Mouse (Mus musculus): ENCODE data around the gene Lmod1. TPM values are rescaled to one million over a fixed set of nuclear protein-coding genes. Genes with fewer than 3 reads are reported as not detected.
A peak's percentile ranks its signal among the peaks of the same experiment; 100 is the strongest.

Gene Lmod1
- under 1 TPM; 0.59 to 0.95 TPM for total RNA-seq (2021)

DNA sequence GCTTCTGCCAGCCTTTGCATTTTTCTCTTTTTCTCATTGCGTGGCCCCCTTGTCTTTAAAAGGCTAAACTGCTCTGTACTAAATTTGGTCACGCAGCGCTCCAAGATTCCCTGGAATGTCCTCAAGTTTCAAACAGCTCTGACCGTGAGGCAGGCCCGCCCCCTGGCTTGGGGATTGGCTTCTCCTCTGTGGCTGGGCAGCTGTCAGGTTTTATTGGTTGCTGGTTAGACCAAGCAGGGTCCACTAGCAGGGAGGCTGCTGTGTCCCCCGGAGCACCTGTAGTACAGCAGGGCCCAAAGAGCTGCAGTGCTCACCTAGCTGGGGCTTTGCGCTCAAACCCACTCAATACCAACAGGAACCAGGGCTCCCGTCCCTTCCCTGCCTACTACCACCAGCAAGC is at the start of gene Lmod1:
TSS of gene Lmod1 (plus strand) at position 237 of the 400 bp plus-strand sequence.
- DNase-seq (ENCODE audit: low spot score in 2 of 2) = no peak
- intact Hi-C loops (cut with DNase I) = no loop called here

DNA sequence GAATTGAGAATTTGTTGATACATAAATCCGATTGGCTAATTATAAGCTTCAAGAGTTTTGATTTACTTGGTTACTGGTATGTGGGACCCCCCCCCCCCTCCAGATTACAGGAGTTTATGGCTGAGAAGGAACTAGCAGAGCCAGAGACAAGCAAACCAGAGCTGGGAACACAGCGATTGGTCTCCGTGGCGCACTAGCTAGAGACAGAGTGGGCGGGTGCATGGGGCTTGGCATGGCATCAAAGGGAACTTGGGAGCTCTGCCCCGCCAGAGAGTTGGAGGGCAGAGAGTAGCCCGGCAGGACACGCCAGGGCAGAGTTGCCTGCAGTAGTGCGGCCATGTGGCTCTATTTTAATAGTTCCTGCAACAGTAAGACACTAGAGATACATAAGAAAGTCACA is 44.0 kb upstream of the Lmod1 start:
- peak; percentile 38 to 54 for DNase-seq (ENCODE audit: low spot score in 2 of 2)
- intact Hi-C loops (cut with DNase I) = loop anchor here (5.0 kb wide), 1 partner anchor 87 kb away; no protein-coding TSS in a partner anchor

DNA sequence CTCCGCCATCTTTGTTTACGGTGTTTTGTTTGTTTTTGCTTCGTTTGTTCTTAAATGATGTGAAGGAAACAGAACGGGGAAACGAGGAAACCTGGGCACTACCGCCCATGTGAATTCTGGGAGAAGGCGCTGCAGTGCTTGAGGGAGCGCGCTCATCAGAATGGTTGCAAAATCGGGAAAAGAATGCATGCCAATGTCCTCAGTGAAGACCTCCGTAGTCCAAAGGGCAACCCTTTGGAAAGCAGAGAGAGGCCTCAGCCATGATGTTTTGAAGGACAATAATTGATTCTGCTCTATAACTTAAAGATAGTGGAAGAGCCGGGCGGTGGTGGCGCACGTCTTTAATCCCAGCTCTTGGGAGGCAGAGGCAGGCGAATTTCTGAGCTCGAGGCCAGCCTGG is 42.8 kb upstream of the Lmod1 start:
- intact Hi-C loops (cut with DNase I) = loop anchor here (5.0 kb wide), 1 partner anchor 85 kb away; no protein-coding TSS in a partner anchor
- DNase-seq (ENCODE audit: low spot score in 2 of 2) = no peak

DNA sequence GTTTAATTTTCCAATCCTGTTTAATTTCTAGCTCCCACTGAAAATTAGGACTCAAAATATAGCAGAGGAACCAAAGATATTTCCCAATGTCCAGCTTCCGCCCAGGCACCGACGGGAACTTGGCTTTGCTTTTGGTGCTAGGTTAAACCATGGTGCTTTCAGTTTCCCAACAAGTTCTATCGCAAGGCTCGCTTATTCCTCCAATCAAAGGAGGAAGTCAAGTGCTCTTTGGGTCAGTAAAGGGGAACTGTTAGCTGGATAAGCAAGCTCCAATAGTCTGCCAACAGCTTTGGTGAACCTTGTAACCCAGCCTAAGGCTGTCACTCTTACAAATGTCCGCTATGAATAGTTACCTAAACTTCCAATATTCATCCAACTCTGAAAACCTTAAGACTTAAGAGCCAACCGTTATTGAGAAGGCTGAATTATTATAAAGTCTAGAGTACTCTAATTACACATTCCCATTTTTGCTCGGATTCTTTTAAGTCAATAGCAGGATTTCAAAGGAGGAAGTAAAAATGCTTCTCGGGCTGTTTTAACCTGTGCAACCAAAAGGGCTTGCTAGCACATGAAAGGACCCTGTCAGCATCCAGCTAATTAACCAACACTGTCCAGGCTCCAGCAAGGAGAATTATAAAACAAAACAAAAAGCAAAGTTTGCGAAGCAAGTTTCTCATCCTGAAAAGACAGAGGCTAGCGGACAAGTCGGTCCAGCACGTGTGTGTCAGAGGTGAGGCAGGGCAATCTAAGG is 41.9 kb upstream of the Lmod1 start:
- intact Hi-C loops (cut with DNase I) = loop anchor here (5.0 kb wide), 1 partner anchor 85 kb away; no protein-coding TSS in a partner anchor
- no peak for DNase-seq (ENCODE audit: low spot score in 2 of 2)

DNA sequence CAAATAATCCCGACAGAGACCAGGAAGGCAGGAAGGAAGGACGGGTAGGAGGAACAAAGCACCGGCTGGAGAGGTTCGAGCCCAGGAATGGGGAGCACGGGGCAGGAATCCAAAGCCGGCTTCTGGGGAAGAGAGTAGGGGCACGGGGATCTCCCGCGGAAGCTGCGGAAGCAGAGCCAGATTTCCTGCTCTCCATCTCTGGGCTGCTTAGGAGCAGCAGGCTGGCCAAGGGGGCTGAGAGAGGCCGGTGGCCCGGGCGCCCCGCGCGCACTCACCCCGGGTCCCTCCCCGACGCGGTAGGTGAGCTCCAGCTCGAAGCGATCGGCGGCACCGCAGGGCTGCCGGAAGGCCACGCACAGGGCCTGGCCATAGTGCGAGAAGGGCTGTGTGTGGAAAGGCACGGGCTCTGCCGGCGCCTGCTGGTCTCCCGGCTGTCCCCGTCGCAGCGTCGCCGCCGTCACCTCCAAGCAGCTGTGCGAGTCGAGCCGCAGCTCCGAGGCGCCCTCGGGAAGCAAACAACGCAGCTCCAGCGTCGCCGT is 41.3 kb upstream of the Lmod1 start:
- no peak for DNase-seq (ENCODE audit: low spot score in 2 of 2)
- intact Hi-C loops (cut with DNase I) = loop anchor here (5.0 kb wide), 1 partner anchor 84 kb away; no protein-coding TSS in a partner anchor

DNA sequence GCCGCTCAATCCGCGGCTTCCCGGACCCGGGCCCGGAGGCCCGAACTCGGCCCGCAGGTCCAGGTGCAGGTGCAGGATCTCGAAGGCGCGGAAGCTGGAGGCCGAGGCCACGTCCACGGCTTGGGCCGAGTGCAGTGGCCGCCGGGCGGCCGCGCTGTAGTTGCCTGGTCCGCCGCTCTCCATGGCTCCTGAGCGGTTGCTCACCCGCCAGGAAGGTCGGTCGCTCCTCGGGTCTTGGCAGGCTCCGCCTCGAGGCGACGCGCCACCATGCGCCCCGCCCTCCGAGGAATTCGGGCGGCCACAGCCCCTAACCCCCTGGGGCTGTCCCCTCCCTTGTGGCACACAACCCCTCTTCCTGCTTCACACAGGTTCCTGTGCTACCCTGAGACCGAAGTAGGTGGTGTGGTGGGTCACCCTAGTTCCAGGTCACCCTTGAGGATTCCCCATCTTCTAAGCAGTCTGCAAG is 40.7 kb upstream of the Lmod1 start, which contains the start of gene Rnpep:
TSS of gene Rnpep (minus strand) at position 259 of the 466 bp plus-strand sequence.
- peak; percentile 80 to 85 for DNase-seq (ENCODE audit: low spot score in 2 of 2)
- intact Hi-C loops (cut with DNase I) = loop anchor here (5.0 kb wide), 1 partner anchor 83 kb away; no protein-coding TSS in a partner anchor

DNA sequence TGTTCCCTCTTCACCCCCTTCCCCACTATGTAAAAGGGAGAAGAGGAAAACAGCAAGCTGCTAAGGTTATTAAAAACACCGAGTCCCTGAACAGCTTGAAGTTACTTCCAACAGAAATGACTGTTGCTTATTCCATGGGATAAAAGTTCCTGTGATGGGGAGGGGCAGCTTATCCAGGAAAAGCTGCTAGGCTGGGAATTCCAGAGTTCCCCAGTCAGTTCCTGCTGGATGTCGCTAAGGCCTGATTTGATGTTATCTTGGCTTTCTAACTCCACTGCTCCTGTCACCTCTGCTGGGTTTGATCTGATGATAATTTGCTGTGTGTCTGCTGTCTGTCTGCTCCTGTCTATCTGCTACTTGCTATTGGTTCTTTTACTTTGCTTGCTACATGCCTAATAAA is 38.3 kb upstream of the Lmod1 start:
- intact Hi-C loops (cut with DNase I) = no loop called here
- no peak for DNase-seq (ENCODE audit: low spot score in 2 of 2)

DNA sequence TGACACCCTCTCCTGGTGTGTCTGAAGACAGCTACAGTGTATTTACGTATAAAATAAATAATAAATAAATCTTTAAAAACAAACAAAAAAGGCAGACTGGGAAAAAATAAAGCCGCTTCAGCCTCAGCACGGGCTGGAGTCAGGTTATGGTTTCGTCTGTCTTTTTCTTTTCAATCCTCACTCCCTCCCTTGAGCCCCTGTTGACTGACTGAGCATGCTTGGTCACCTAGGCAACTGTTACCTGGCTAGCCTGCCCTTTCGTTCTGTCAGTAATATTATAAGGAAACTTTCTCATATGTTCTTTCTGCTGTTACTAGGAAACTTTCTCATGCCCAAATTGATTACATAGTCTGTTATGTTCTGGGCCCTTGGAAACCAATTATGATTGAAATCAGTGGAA is 33.7 kb upstream of the Lmod1 start:
- no peak for DNase-seq (ENCODE audit: low spot score in 2 of 2)
- intact Hi-C loops (cut with DNase I) = no loop called here

DNA sequence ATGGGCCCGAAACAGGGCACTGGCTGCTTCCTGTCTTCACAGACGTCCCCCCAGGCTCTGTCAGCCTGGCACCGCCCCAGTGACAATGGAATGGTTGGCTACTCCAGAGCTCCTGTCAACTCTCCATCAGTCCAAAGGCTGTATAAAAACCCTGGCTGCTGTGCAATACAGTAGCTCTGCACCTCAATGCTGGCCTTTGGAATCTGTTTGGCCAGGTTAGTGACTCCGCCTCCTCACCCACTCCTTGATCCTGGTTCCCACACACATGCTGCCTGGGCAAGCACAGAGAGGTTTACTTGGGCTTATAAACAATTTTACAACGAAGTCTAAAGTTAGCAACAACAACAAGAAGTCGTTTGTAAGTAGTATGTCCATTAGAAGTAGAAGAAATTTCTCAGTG is 13.3 kb upstream of the Lmod1 start:
- intact Hi-C loops (cut with DNase I) = no loop called here
- DNase-seq (ENCODE audit: low spot score in 2 of 2) = no peak

DNA sequence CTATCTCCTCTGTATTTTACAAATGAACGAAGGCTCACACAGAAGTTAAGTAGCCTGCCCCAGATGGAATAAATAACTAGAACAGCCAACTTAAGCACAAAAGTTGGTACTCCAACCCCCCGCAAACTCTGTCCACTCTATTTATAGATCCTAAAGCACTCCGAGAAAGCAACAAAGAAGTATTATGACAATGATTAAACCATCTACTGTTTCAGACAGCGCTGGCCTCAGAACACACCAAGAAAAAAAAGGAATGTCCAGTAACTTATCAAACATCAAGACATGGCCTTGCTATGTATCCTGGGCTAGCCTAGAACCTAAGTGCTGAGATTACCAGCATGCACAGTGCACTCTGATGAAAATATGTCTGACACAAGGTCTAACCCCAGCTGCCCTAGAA is 12.4 kb upstream of the Lmod1 start:
- no peak for DNase-seq (ENCODE audit: low spot score in 2 of 2)
- intact Hi-C loops (cut with DNase I) = loop anchor here (2.0 kb wide), 1 partner anchor 57 kb away; no protein-coding TSS in a partner anchor

DNA sequence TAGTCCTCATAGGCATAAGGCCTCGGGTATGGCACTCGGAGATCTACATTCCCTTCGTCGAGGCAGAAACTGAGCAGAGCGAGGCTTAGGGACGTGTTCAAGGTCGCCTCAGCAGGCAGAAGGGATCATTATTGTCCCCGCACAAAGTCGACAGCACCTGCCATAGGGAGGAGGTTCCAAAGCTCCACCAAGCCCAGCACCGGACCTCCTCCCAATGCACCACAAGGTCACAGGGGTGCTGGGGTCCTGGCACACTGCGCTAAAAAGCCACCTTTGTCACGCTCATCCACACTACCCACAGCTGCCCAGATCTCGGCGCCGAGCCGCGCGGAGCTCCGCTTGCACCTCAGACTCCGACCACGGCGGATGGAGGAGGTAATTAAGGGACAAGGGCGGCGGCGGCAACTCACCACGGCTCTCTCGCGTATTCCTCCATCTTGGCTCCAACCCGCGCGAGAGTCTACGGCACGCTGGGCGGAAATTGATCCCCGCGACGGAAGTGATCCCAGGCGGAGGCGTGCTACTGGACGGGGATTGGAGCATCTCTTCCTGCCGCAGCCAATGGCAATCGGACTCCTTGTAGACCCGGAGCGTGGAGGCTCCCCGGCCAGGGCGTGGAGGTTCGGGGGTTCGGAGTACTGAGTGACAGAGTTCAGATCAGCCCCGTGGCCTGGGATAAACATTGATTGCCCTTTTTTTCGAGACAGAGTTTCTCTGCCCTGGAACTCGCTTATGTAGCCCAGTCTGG is 11.1 kb upstream of the Lmod1 start, which contains the start of gene Timm17a:
TSS of gene Timm17a (minus strand) at position 495 of the 748 bp plus-strand sequence.
- peak; percentile 94 to 95 for DNase-seq (ENCODE audit: low spot score in 2 of 2)
- intact Hi-C loops (cut with DNase I) = loop anchor here (2.0 kb wide), 1 partner anchor 55 kb away; no protein-coding TSS in a partner anchor

DNA sequence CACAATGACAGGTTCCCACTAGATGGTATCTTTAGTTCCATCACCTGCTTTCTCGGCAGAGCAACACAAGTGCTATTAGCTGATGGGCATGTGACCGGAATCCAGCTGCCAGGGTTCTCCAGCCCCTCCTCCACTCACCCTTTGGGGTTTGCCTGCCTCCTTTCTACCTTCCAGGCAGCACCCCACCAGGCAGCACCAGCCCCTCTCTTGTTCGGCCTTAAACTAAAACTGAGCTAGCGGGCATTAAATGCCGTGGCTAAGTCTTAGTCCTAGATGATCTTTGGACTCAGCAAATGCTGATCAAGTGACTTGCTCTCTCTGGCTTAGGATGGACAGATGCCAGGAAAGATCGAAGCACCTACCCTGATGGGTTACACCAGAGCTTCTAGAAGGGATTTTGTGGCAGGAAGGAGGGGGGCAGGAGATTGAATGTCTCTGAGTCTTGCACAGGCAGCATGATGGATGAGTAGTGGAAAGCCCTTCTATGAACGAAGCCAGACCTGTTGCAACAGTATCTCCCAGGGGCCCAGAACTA is 1.2 kb upstream of the Lmod1 start:
- intact Hi-C loops (cut with DNase I) = no loop called here
- DNase-seq (ENCODE audit: low spot score in 2 of 2) = no peak

DNA sequence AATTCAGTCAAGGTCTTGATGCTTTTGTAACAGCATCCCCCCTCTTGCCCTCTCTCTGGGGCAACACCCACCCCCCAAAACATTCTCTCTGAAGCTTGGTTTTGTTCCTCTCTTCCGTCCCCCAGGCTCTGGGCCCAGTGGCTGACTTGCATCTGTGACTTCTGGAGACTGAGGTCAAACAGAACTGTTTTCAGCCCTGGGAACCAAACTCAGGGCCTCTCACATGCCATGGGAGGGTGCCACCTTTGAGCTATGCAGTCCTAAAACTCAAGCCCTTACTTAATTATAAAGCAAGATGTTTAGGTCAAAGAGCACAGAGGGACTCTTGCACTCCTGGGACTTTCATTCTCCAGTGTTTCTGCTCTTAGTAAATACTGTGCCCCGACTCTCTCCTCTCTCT is 1.3 kb downstream of the Lmod1 start:
- no peak for DNase-seq (ENCODE audit: low spot score in 2 of 2)
- intact Hi-C loops (cut with DNase I) = no loop called here

DNA sequence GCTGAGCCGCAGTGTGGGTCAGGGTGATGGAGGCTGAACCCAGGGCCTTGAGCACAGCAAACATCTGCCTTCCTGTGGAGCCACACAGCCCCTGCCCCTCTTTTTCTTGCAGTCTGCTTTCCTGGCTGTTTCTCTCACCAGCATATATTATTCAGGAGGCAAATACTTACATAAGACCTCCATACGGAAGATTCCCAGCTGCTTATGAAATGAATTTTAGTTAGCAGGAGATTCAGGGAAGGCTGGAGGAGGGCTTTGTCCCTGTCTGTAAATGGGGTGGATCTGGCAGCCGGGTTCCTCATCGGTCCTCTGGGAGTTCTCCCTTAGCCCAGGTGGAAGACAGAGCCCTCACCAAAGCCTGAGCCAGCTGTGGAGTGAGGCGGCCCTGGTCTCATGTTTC is 3.8 kb downstream of the Lmod1 start:
- no peak for DNase-seq (ENCODE audit: low spot score in 2 of 2)
- intact Hi-C loops (cut with DNase I) = no loop called here

DNA sequence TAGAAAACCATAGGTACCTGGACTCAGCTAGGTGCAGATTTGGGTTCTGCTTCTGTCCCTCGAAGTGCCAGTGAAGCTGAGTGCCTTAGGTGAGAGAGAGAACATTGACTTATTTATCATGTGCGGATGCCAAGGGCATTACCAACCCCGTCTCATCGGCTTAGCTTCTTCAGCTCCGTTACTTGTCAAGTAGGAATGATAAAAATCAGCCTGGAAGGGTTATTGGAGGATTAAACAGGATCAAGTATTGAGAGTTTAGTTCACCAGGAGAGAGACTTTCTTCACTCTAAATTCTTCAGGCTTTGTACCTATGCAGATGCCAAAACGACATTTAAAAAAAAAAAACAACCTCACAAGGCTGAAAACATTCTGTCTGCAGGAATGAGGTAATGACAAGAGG is 6.0 kb downstream of the Lmod1 start:
- no peak for DNase-seq (ENCODE audit: low spot score in 2 of 2)
- intact Hi-C loops (cut with DNase I) = no loop called here

DNA sequence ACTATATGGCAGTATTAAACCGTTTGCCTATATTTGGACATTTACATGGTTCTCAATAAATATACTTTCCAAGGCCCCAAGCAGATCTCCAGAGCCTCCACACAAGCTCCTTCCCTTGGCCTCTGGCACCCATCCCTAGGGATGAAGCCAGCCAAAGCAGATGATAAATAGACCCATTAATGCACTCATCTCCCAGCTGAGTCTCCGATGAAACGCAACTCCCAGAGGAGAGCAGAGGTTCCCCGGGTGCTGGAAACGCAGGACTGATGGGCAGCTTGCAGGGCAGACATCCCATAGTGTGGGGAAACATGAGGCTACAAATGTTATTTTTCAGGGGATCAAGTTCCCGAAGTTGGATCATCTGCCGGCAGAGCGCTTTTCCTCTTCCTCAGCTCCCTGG is 17.3 kb downstream of the Lmod1 start:
- no peak for DNase-seq (ENCODE audit: low spot score in 2 of 2)
- intact Hi-C loops (cut with DNase I) = no loop called here

DNA sequence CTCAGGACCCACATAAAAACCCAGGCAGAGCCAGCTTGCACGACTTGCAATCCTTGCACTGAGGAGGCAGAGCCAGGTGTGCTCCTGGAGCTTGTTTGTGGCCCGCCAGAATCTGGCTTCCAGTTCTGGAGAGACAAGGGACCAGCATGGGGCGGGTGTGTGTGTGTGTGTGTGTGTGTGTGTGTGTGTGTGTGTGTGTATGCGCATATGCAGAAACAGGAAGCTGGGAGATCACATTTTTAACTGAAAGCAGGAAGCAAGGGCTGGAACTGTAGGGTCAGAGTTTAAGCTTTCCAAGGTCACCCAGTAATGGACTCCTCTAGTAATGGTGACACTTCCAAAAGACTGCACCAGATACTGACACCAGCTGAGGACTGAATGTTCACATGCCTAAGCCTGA is 19.4 kb downstream of the Lmod1 start:
- intact Hi-C loops (cut with DNase I) = no loop called here

DNA sequence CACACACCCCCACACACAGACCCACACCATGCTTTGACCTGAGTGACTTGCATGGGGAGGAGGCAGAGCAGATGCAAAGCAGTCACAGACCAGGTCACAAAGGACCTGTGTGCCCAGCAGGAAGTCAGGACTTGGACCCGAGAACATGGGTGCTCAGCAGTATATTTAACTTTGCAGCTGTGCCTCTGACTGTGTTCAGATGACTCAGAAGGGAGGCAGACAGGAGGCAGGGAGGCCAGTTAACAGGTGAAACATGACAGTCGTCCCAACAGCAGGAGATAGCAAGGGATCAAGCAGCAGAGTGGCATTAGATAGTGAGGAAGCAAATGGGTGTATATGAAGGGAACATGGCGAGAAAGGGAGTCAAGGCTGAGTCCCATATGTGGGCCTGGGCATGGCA is 22.3 kb downstream of the Lmod1 start:
- intact Hi-C loops (cut with DNase I) = no loop called here
- DNase-seq (ENCODE audit: low spot score in 2 of 2) = no peak

More for the DNA sequence above, 19.4 kb downstream of the Lmod1 start:
- no peak for DNase-seq (ENCODE audit: low spot score in 2 of 2)

DNA sequence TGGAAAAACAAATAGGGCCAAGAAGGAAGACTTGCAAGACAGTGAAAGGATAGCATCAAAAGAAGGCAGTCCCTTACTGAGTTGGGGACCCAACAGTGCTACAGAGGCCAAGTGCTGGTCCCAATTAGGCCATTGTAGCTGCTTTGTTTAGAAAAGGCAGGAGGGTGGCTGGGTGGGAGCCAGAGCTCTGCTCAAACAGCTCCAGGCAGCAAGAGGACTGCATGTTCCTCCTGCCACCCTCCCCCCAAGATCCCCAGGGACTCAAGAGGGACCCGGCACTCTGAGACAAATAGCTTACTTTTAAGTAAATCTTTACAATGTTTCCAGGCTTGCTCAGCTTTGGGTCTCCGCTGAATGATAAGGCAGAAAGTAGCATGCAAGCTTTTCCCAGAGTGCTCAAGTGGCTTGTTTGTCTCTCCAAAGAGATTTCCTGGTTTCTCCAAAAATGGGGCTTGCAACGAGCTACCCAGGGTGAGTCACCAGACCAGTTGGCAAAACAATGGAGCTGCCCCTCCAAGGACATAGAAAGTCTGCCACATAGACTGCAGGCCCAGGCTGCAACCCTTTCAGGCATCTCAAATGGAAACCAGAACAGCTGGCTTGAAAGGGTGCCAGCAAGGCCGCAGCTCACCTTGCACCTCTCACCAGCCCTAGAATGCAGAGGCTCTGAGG is 23.0 kb downstream of the Lmod1 start:
- DNase-seq (ENCODE audit: low spot score in 2 of 2) = peak in 1 of 2 experiments; percentile 44
- intact Hi-C loops (cut with DNase I) = no loop called here

All from left cerebral cortex, postnatal 36 days (tissue).